Mouse (Mus musculus): ENCODE measurements around the gene Gm10972. TPM values are rescaled to one million over a fixed set of nuclear protein-coding genes. Genes with fewer than 3 reads are reported as not detected.
"Not testable (repeated sequence)": the region's sequence is repeated elsewhere in the genome, so short reads cannot be mapped to it uniquely, and the experiment has no call there.

Gene Gm10972
- total and polyA plus RNA-seq, 3 experiments = not detected

- peaks cover 11 to 24% of the 10 kb centered on the region in 2 experiments for H3K4me1 ChIP-seq (ENCODE audit: control insufficient read depth in 1 of 2, insufficient read depth in 2 of 2, low read length in 2 of 2)
- no peaks in the 10 kb centered on the region for H3K9me3 ChIP-seq (replicated peaks; ENCODE audit: insufficient read depth, low read length)
- no peaks in the 10 kb centered on the region for H3K79me2 ChIP-seq (ENCODE audit: control insufficient read depth, insufficient read depth, low read length, poor library complexity)
- no peaks in the 10 kb centered on the region for H3K27me3 ChIP-seq (ENCODE audit: control insufficient read depth in 1 of 2, insufficient read depth in 2 of 2, low read length in 2 of 2)
- H3K36me3 ChIP-seq (ENCODE audit: control insufficient read depth in 1 of 2, insufficient read depth in 2 of 2, low read length in 2 of 2) = peaks cover 0 to 11% of the 10 kb centered on the region in 2 experiments; a peak in 2 of 4 replicates
- TF ChIP-seq ZKSCAN1 (IDR thresholded peaks at IDR 0.05; ENCODE audit: low read depth, low read length) (peak; percentile 97), CHD2 (IDR thresholded peaks at IDR 0.05; ENCODE audit: low read length) (no peak), MEF2A (IDR thresholded peaks at IDR 0.05; ENCODE audit: extremely low read depth, insufficient replicate concordance, low read depth, low read length, poor library complexity, severe bottlenecking) (no peak), POLR2AphosphoS5 (IDR thresholded peaks at IDR 0.05; ENCODE audit: borderline replicate concordance, low read depth, low read length) (peak; percentile 53; the same call in 1 of the 2 replicates)
- no peak overlapping the region for H3K27ac ChIP-seq (ENCODE audit: control insufficient read depth, low read depth, low read length)
- DNase-seq (ENCODE audit: low read depth, low spot score) = no peak
- H3K4me3 ChIP-seq (ENCODE audit: control insufficient read depth in 1 of 2, insufficient read depth in 1 of 2, low read depth in 2 of 2, low read length in 2 of 2) = no peak overlapping the region
- no peak overlapping the region for H3K9ac ChIP-seq (ENCODE audit: control insufficient read depth, low read depth, low read length, poor library complexity, severe bottlenecking)
Measured at GRCm38 (mm10) chr3:94690616-94691247, 47.8 kb downstream of the Gm10972 start.

DNA sequence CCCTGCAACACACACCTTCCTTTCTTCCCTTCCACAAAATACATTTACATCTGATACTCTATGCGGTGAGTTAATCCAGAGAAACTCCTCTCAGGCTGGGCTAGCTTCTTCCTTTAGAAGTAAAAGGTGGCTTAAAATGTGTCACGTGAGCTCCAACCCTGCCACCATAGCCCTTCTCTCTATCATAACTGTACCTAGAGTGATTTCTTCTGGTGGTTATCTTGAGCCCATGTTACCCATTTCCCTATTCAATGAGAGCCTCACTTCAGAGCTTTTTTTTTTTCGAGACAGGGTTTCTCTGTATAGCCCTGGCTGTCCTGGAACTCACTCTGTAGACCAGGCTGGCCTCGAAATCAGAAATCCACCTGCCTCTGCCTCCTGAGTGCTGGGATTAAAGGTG is 48.8 kb downstream of the Gm10972 start:
- peak; percentile 54 for DNase-seq (ENCODE audit: low read depth, low spot score)
- not testable (repeated sequence) for H3K79me2 ChIP-seq (ENCODE audit: control insufficient read depth, insufficient read depth, low read length, poor library complexity); H3K27me3 ChIP-seq (ENCODE audit: control insufficient read depth in 1 of 2, insufficient read depth in 2 of 2, low read length in 2 of 2); H3K4me3 ChIP-seq (ENCODE audit: control insufficient read depth in 1 of 2, insufficient read depth in 1 of 2, low read depth in 2 of 2, low read length in 2 of 2); H3K9ac ChIP-seq (ENCODE audit: control insufficient read depth, low read depth, low read length, poor library complexity, severe bottlenecking); H3K9me3 ChIP-seq (replicated peaks; ENCODE audit: insufficient read depth, low read length); H3K36me3 ChIP-seq (ENCODE audit: control insufficient read depth in 1 of 2, insufficient read depth in 2 of 2, low read length in 2 of 2); H3K27ac ChIP-seq (ENCODE audit: control insufficient read depth, low read depth, low read length)
- peaks cover 9 to 23% of the 10 kb centered on the region in 2 experiments for H3K4me1 ChIP-seq (ENCODE audit: control insufficient read depth in 1 of 2, insufficient read depth in 2 of 2, low read length in 2 of 2)
- TF ChIP-seq ZNF384 (IDR thresholded peaks at IDR 0.05; ENCODE audit: low read depth, low read length) = peak; percentile 77
- peak; percentile 76; the same call in 1 of the 2 replicates for TF ChIP-seq BHLHE40 (IDR thresholded peaks at IDR 0.05; ENCODE audit: borderline replicate concordance, low read depth, low read length)
- TF ChIP-seq USF1 (IDR thresholded peaks at IDR 0.05; ENCODE audit: low read depth, low read length) = peak; percentile 88
- 0 out of 2 replicates have a peak, but pooled peaks have one; percentile 33 for TF ChIP-seq GATA1 (IDR thresholded peaks at IDR 0.05; ENCODE audit: low read depth, low read length)

Other genes starting within 250 kb of the Gm10972 start
- gene Lingo4, start 244.6 kb upstream of the Gm10972 start, total RNA-seq (2012; rRNA removed) = not detected in 2 replicates
- gene Lingo4, start 244.6 kb upstream of the Gm10972 start, polyA plus RNA-seq (2012; ENCODE audit: insufficient read depth in 1 of 2, insufficient read length in 2 of 2, low read depth in 1 of 2, low replicate concordance in 2 of 2, missing spikeins in 1 of 2) = not detected
- not detected in 2 replicates for gene Tdrkh, start 229.8 kb upstream of the Gm10972 start, total RNA-seq (2012; rRNA removed)
- not detected for gene Tdrkh, start 229.8 kb upstream of the Gm10972 start, polyA plus RNA-seq (2012; ENCODE audit: insufficient read depth in 1 of 2, insufficient read length in 2 of 2, low read depth in 1 of 2, low replicate concordance in 2 of 2, missing spikeins in 1 of 2)
- gene Mrpl9, start 199.8 kb upstream of the Gm10972 start, total RNA-seq (2012; rRNA removed) = 208 and 215 TPM in 2 replicates
- gene Mrpl9, start 199.8 kb upstream of the Gm10972 start, polyA plus RNA-seq (2012; ENCODE audit: insufficient read depth in 1 of 2, insufficient read length in 2 of 2, low read depth in 1 of 2, low replicate concordance in 2 of 2, missing spikeins in 1 of 2) = 100 to 1,000 TPM in 1 of 2 experiments, not detected in 1; 191 TPM
- gene Oaz3, start 199.2 kb upstream of the Gm10972 start, total RNA-seq (2012; rRNA removed) = 0.59 and 0.89 TPM in 2 replicates
- under 1 TPM in 1 of 2 experiments, not detected in 1; 0.91 TPM for gene Oaz3, start 199.2 kb upstream of the Gm10972 start, polyA plus RNA-seq (2012; ENCODE audit: insufficient read depth in 1 of 2, insufficient read length in 2 of 2, low read depth in 1 of 2, low replicate concordance in 2 of 2, missing spikeins in 1 of 2)
- 0.07 and 0.23 TPM in 2 replicates for gene Celf3, start 164.8 kb upstream of the Gm10972 start, total RNA-seq (2012; rRNA removed)
- gene Celf3, start 164.8 kb upstream of the Gm10972 start, polyA plus RNA-seq (2012; ENCODE audit: insufficient read depth in 1 of 2, insufficient read length in 2 of 2, low read depth in 1 of 2, low replicate concordance in 2 of 2, missing spikeins in 1 of 2) = under 1 TPM in 1 of 2 experiments, not detected in 1; 0.31 TPM
- gene Riiad1, start 162.8 kb upstream of the Gm10972 start, total RNA-seq (2012; rRNA removed) = not detected in 2 replicates
- under 1 TPM in 1 of 2 experiments, not detected in 1; 0.64 TPM for gene Riiad1, start 162.8 kb upstream of the Gm10972 start, polyA plus RNA-seq (2012; ENCODE audit: insufficient read depth in 1 of 2, insufficient read length in 2 of 2, low read depth in 1 of 2, low replicate concordance in 2 of 2, missing spikeins in 1 of 2)
- gene Snx27, start 60.4 kb upstream of the Gm10972 start, total RNA-seq (2012; rRNA removed) = 36.9 and 38.5 TPM in 2 replicates
- gene Snx27, start 60.4 kb upstream of the Gm10972 start, polyA plus RNA-seq (2012; ENCODE audit: insufficient read depth in 1 of 2, insufficient read length in 2 of 2, low read depth in 1 of 2, low replicate concordance in 2 of 2, missing spikeins in 1 of 2) = 100 to 1,000 TPM in 1 of 2 experiments, 10 to 100 TPM in 1; 45.4 to 123 TPM
- 4.8 and 6.6 TPM in 2 replicates for gene Tuft1, start 15.8 kb downstream of the Gm10972 start, total RNA-seq (2012; rRNA removed)
- 10 to 100 TPM in 1 of 2 experiments, not detected in 1; 13.5 TPM for gene Tuft1, start 15.8 kb downstream of the Gm10972 start, polyA plus RNA-seq (2012; ENCODE audit: insufficient read depth in 1 of 2, insufficient read length in 2 of 2, low read depth in 1 of 2, low replicate concordance in 2 of 2, missing spikeins in 1 of 2)
- gene Selenbp2, start 50.4 kb downstream of the Gm10972 start, total RNA-seq (2012; rRNA removed) = 35.7 and 60.7 TPM in 2 replicates
- 10 to 100 TPM in 1 of 2 experiments, not detected in 1; 67.0 TPM for gene Selenbp2, start 50.4 kb downstream of the Gm10972 start, polyA plus RNA-seq (2012; ENCODE audit: insufficient read depth in 1 of 2, insufficient read length in 2 of 2, low read depth in 1 of 2, low replicate concordance in 2 of 2, missing spikeins in 1 of 2)
- gene Cgn, start 143.4 kb downstream of the Gm10972 start, total RNA-seq (2012; rRNA removed) = 0.04 and 0.07 TPM in 2 replicates
- gene Cgn, start 143.4 kb downstream of the Gm10972 start, polyA plus RNA-seq (2012; ENCODE audit: insufficient read depth in 1 of 2, insufficient read length in 2 of 2, low read depth in 1 of 2, low replicate concordance in 2 of 2, missing spikeins in 1 of 2) = under 1 TPM in 1 of 2 experiments, not detected in 1; 0.86 TPM
- gene Pogz, start 194.5 kb downstream of the Gm10972 start, total RNA-seq (2012; rRNA removed) = 10.6 and 12.9 TPM in 2 replicates
- 10 to 100 TPM in 1 of 2 experiments, not detected in 1; 31.6 TPM for gene Pogz, start 194.5 kb downstream of the Gm10972 start, polyA plus RNA-seq (2012; ENCODE audit: insufficient read depth in 1 of 2, insufficient read length in 2 of 2, low read depth in 1 of 2, low replicate concordance in 2 of 2, missing spikeins in 1 of 2)
- 890 and 977 TPM in 2 replicates for gene Psmb4, start 243.8 kb downstream of the Gm10972 start, total RNA-seq (2012; rRNA removed)
- gene Psmb4, start 243.8 kb downstream of the Gm10972 start, polyA plus RNA-seq (2012; ENCODE audit: insufficient read depth in 1 of 2, insufficient read length in 2 of 2, low read depth in 1 of 2, low replicate concordance in 2 of 2, missing spikeins in 1 of 2) = 100 to 1,000 TPM; 826 to 964 TPM

Measured in MEL (cell line).